Mouse (Mus musculus) thymus, postnatal 4 days (tissue): ENCODE measurements around the gene Det1.

Experiments
- DNase-seq: peaks from one replicate; pipeline ENCODE4 v3.0.0; 2021

Gene Det1

GRCm38 (mm10) chr7:78778741-78779140 is 68.3 kb downstream of the Det1 start:
- DNase-seq: no peak
